Mouse (Mus musculus): ENCODE data around the gene Acat2. TPM values are rescaled to one million over a fixed set of nuclear protein-coding genes. Genes with fewer than 3 reads are reported as not detected.
A peak's percentile ranks its signal among the peaks of the same experiment; 100 is the strongest.
"Not testable (repeated sequence)": the region's sequence is repeated elsewhere in the genome, so short reads cannot be mapped to it uniquely, and the experiment has no call there.

The Acat2 gene
- polyA plus RNA-seq, 1 experiment from 2014 or later: 361 TPM

DNA sequence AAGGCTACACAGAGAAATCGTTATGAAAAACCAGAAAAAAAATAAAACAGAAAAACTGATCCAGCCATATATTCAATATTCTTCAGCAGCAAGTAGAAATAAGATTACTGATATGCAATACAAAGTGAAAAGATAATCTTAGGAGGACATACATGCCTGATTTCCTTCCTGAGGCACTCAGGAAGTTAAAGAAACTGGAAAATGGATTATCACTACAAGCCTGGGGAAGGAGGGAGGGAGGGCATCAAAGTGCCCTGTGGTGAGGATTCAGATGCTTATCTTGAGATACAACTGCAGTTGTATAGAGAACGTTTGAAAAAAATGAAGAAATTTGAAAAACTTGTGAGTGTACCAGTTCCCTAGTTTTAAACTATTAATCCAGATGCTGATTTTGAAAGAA, 23.4 kb upstream of the Acat2 start:
- Histone ChIP-seq H3K27me3 (ENCODE audit: control insufficient read depth, insufficient read depth, low read length) (no peaks in the 10 kb centered on the region), H3K9ac (ENCODE audit: low read length) (no peak overlapping the region), H3K4me2 (ENCODE audit: low read depth) (no peak overlapping the region), H3K4me1 (ENCODE audit: control insufficient read depth, insufficient read depth, low read length) (no peaks in the 10 kb centered on the region), H3K27ac (ENCODE audit: low read depth, low read length) (no peak overlapping the region), H3K36me3 (ENCODE audit: control insufficient read depth, insufficient read depth, low read length) (peaks cover 18% of the 10 kb centered on the region), H3K9me3 (ENCODE audit: control insufficient read depth, low read length) (no peaks in the 10 kb centered on the region), H3K4me3 (ENCODE audit: low read depth, low read length) (no peak overlapping the region)
- DNase-seq (ENCODE audit: low spot score) (no peak), ATAC-seq (ENCODE audit: insufficient read depth, low FRiP score, low TSS enrichment) (no peak)
- 84% methylated on average over 2 of the region's 2 CpGs for WGBS

DNA sequence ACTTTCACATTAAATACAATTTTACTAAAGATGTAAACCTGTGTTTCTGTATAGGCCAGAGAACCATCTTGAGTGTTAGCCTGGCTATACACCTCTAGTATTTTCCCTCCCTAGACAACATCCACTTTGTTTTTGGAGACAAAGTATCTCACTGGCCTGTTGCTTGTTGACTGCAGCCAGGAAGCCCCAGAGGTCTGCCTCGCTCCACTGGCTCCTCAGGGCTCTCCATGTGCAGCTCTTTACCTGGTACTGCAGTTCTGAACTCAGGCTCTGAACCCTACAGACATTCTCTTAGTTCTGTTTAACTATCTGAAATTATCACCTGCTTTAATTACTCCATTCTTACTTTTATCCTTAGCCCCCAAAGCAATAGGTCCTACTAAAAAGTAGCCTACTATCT, 18.0 kb upstream of the Acat2 start:
- Histone ChIP-seq H3K36me3 (ENCODE audit: control insufficient read depth, insufficient read depth, low read length) (peaks cover 19% of the 10 kb centered on the region), H3K4me2 (ENCODE audit: low read depth) (no peak overlapping the region)
- no peak for ATAC-seq (ENCODE audit: insufficient read depth, low FRiP score, low TSS enrichment)

DNA sequence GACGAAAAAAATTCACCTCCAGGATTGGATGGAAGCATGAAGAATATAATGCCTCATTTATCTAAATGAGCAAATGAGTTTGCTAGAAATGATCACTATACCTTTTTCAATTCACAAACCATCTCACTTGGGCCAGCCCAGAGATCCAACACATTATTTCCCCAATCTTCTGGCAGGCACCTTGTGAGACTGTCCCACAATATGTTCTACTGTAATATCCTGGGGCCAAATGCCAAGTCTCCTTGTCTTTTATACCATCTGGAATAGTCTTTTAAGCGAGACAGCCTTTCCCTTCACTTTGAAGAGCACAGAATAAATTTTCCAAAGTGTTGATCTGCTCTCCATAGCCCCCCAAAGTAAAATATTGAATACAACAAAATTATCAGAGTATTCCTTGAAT, 13.3 kb upstream of the Acat2 start:
- Histone ChIP-seq H3K36me3 (ENCODE audit: control insufficient read depth, insufficient read depth, low read length) (0 out of 2 replicates have a peak, but pooled peaks cover 5% of the 10 kb centered on the region), H3K27me3 (ENCODE audit: control insufficient read depth, insufficient read depth, low read length) (no peaks in the 10 kb centered on the region), H3K4me2 (ENCODE audit: low read depth) (no peak overlapping the region), H3K27ac (ENCODE audit: low read depth, low read length) (no peak overlapping the region), H3K9me3 (ENCODE audit: control insufficient read depth, low read length) (no peaks in the 10 kb centered on the region), H3K4me3 (ENCODE audit: low read depth, low read length) (no peak overlapping the region), H3K9ac (ENCODE audit: low read length) (no peak overlapping the region), H3K4me1 (ENCODE audit: control insufficient read depth, insufficient read depth, low read length) (no peaks in the 10 kb centered on the region)
- no peak for DNase-seq (ENCODE audit: low spot score)
- WGBS: 88% methylated on average over 2 of the region's 2 CpGs
- no peak for ATAC-seq (ENCODE audit: insufficient read depth, low FRiP score, low TSS enrichment)

More for the DNA sequence above, 18.0 kb upstream of the Acat2 start:
- Histone ChIP-seq H3K9ac (ENCODE audit: low read length) (no peak overlapping the region), H3K27ac (ENCODE audit: low read depth, low read length) (no peak overlapping the region), H3K4me1 (ENCODE audit: control insufficient read depth, insufficient read depth, low read length) (no peaks in the 10 kb centered on the region), H3K4me3 (ENCODE audit: low read depth, low read length) (no peak overlapping the region), H3K9me3 (ENCODE audit: control insufficient read depth, low read length) (no peaks in the 10 kb centered on the region), H3K27me3 (ENCODE audit: control insufficient read depth, insufficient read depth, low read length) (no peaks in the 10 kb centered on the region)
- WGBS: 93% methylated on average over 1 of the region's 1 CpGs
- no peak for DNase-seq (ENCODE audit: low spot score)

DNA sequence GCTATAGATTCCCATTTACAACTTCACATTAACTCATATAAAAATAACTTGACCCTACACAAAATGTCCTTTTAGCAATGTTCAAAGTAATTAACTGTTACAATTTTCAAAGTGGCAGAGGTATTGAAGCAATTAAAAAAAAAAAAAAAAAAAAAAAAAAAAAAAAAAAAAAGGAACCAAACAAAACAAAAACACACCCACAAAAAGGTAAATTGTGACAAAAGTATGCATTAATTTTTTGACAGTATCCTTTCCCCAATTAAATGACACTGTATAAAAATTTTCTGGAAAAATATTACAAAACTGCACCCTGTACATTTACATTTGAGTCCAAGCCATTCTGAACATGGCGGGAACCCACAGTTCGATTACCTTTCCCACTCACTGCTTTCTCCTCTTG, 6.6 kb upstream of the Acat2 start:
- WGBS: 89% methylated on average over 2 of the region's 2 CpGs
- Histone ChIP-seq H3K27ac (ENCODE audit: low read depth, low read length) (no peak overlapping the region), H3K4me3 (ENCODE audit: low read depth, low read length) (no peak overlapping the region), H3K27me3 (ENCODE audit: control insufficient read depth, insufficient read depth, low read length) (no peaks in the 10 kb centered on the region), H3K4me1 (ENCODE audit: control insufficient read depth, insufficient read depth, low read length) (no peaks in the 10 kb centered on the region), H3K9me3 (ENCODE audit: control insufficient read depth, low read length) (no peaks in the 10 kb centered on the region), H3K36me3 (ENCODE audit: control insufficient read depth, insufficient read depth, low read length) (0 out of 2 replicates have a peak, but pooled peaks cover 3% of the 10 kb centered on the region), H3K9ac (ENCODE audit: low read length) (no peak overlapping the region), H3K4me2 (ENCODE audit: low read depth) (no peak overlapping the region)
- DNase-seq (ENCODE audit: low spot score) (no peak), ATAC-seq (ENCODE audit: insufficient read depth, low FRiP score, low TSS enrichment) (no peak)

DNA sequence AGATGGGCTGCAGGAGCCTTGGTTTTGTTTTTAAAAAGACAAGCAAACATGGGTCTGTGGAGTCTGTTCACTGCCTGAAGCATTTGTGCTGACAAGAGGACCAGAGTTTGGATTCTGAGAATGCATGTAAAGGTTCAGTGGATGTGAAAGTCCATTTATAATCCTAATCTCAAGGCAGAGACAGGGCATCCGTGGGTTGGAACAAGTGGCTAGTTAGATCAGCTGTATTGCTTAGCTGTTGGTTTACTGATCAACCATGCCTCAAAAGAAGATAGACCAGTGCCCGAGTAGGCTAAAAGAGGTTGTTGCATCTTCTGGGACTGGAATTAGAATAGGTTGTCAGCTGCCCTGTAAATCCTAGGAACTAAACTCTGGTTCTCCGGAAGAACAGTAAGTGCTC, 2.9 kb upstream of the Acat2 start:
- H3K4me3 ChIP-seq (ENCODE audit: low read depth, low read length): no peak overlapping the region
- DNase-seq (ENCODE audit: low spot score) (no peak), ATAC-seq (ENCODE audit: insufficient read depth, low FRiP score, low TSS enrichment) (no peak)
- H3K4me2 ChIP-seq (ENCODE audit: low read depth): no peak overlapping the region
- H3K9me3 ChIP-seq (ENCODE audit: control insufficient read depth, low read length): no peaks in the 10 kb centered on the region
- 85% methylated on average over 3 of the region's 3 CpGs for WGBS
- no peak overlapping the region for H3K9ac ChIP-seq (ENCODE audit: low read length)
- H3K4me1 ChIP-seq (ENCODE audit: control insufficient read depth, insufficient read depth, low read length): 0 out of 2 replicates have a peak, but pooled peaks cover 3% of the 10 kb centered on the region
- no peak overlapping the region for H3K27ac ChIP-seq (ENCODE audit: low read depth, low read length)
- no peaks in the 10 kb centered on the region for H3K27me3 ChIP-seq (ENCODE audit: control insufficient read depth, insufficient read depth, low read length)
- H3K36me3 ChIP-seq (ENCODE audit: control insufficient read depth, insufficient read depth, low read length): 0 out of 2 replicates have a peak, but pooled peaks cover 5% of the 10 kb centered on the region

DNA sequence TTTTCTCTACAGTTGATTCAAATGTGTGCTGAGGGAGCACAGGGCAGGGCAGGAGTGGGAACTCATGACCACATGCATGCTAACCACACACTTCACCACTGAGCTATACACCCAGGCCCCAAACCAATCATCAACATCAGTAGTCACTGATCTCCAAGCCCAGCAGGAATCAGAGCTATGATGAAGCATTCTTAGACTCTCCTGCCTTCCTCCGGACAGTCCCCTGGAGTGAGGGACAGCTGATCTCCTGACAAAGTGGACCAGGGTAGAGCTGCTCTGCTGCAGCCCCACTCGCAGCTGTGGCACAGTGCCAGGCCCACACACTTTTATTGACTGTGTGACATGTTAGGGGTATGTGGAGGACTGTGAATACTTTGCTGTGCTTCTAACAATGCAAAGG, 1.2 kb downstream of the Acat2 start:
- not testable (repeated sequence) for H3K4me1 ChIP-seq (ENCODE audit: control insufficient read depth, insufficient read depth, low read length); H3K36me3 ChIP-seq (ENCODE audit: control insufficient read depth, insufficient read depth, low read length); ATAC-seq (ENCODE audit: insufficient read depth, low FRiP score, low TSS enrichment); H3K27ac ChIP-seq (ENCODE audit: low read depth, low read length); H3K9ac ChIP-seq (ENCODE audit: low read length); H3K27me3 ChIP-seq (ENCODE audit: control insufficient read depth, insufficient read depth, low read length); H3K9me3 ChIP-seq (ENCODE audit: control insufficient read depth, low read length); DNase-seq (ENCODE audit: low spot score)
- 40% methylated on average over 1 of the region's 2 CpGs for WGBS
- peak overlapping the region; percentile 25; the same call in 1 of the 2 replicates for H3K4me3 ChIP-seq (ENCODE audit: low read depth, low read length)
- peak overlapping the region; percentile 35 for H3K4me2 ChIP-seq (ENCODE audit: low read depth)

DNA sequence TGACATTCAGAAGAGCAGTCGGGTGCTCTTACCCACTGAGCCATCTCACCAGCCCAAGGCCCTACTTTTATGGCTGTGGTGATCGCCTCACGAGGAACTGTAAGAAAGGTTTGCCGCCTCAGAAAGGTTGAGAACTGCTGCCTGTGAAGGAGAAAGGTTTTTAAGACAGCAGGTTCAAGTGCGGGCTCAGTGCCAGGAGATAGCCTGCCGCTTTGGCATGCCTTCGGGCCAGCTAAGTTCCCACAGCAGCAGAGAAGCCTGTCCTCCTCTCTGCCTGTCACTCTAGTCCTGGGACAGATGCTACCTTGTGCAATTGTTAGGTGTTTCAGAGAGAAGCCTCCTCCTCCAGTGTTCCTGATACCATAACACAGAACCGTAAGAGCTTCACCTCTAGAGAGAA, 3.9 kb downstream of the Acat2 start:
- H3K9me3 ChIP-seq (ENCODE audit: control insufficient read depth, low read length): no peaks in the 10 kb centered on the region
- no peak for ATAC-seq (ENCODE audit: insufficient read depth, low FRiP score, low TSS enrichment)
- 0 out of 2 replicates have a peak, but pooled peaks cover 3% of the 10 kb centered on the region for H3K4me1 ChIP-seq (ENCODE audit: control insufficient read depth, insufficient read depth, low read length)
- H3K4me2 ChIP-seq (ENCODE audit: low read depth): no peak overlapping the region
- 96% methylated on average over 8 of the region's 8 CpGs for WGBS
- H3K4me3 ChIP-seq (ENCODE audit: low read depth, low read length): no peak overlapping the region
- H3K36me3 ChIP-seq (ENCODE audit: control insufficient read depth, insufficient read depth, low read length): peaks cover 6% of the 10 kb centered on the region
- DNase-seq (ENCODE audit: low spot score): no peak
- H3K27me3 ChIP-seq (ENCODE audit: control insufficient read depth, insufficient read depth, low read length): no peaks in the 10 kb centered on the region
- H3K9ac ChIP-seq (ENCODE audit: low read length): no peak overlapping the region
- H3K27ac ChIP-seq (ENCODE audit: low read depth, low read length): no peak overlapping the region

DNA sequence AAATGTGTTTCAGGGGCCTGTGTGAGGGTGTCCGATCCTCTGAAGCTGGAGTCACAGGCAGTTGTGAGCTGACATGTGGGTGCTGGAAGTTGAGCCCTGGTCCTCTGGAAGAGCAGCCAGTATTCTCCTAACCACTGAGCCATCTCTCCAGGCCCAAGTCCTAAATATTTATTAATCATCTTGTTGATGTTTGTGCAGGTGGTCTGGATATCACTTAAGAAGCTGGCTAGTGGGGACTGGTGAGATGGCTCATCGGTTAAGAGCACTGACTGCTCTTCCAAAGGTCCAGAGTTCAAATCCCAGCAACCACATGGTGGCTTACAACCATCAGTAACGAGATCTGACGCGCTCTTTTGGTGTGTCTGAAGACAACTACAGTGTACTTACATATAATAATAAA, 10.9 kb downstream of the Acat2 start:
- Histone ChIP-seq H3K4me2 (ENCODE audit: low read depth) (no peak overlapping the region), H3K27ac (ENCODE audit: low read depth, low read length) (no peak overlapping the region), H3K4me1 (ENCODE audit: control insufficient read depth, insufficient read depth, low read length) (no peaks in the 10 kb centered on the region), H3K27me3 (ENCODE audit: control insufficient read depth, insufficient read depth, low read length) (no peaks in the 10 kb centered on the region), H3K9me3 (ENCODE audit: control insufficient read depth, low read length) (no peaks in the 10 kb centered on the region), H3K9ac (ENCODE audit: low read length) (no peak overlapping the region), H3K4me3 (ENCODE audit: low read depth, low read length) (no peak overlapping the region), H3K36me3 (ENCODE audit: control insufficient read depth, insufficient read depth, low read length) (peaks cover 17% of the 10 kb centered on the region)
- no peak for DNase-seq (ENCODE audit: low spot score)
- ATAC-seq (ENCODE audit: insufficient read depth, low FRiP score, low TSS enrichment): no peak
- WGBS: 96% methylated on average over 5 of the region's 5 CpGs

DNA sequence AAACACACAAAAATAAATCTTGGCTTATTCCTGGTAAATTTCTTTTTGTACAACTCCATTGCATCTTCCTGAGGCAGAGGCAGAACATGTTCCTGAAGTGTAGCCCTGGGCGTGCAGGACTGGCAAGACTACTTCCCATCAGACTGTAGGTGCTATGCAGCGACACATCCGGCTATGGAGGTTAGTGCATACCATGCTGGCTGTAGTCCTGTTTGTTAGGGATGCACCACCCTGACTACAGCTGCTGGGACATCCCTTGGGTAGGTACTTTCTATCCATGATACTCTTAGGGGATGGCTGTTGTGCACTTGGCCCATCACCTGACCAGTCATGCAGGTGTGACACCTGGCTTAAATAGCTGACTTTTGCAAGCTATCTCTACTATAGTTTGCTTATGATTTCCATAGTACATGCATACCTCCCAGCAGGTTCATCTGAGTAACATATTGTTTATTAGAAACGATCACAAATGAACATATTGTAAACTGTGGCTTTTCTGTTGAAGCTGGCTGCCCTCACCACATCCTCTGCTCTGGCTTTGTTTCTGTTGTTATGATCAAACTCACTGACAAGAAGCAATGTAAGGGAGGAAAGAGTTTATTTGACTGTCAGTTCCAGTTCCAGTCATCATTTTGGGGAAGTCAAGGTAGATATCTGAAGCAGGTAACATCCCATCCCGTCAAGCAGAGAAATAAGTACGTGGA, 17.9 kb downstream of the Acat2 start:
- H3K27ac ChIP-seq (ENCODE audit: low read depth, low read length): no peak overlapping the region
- H3K36me3 ChIP-seq (ENCODE audit: control insufficient read depth, insufficient read depth, low read length): peaks cover 15% of the 10 kb centered on the region; the same call in 1 of the 2 replicates
- H3K9me3 ChIP-seq (ENCODE audit: control insufficient read depth, low read length): no peaks in the 10 kb centered on the region
- ATAC-seq (ENCODE audit: insufficient read depth, low FRiP score, low TSS enrichment) (no peak), DNase-seq (ENCODE audit: low spot score) (no peak)
- no peak overlapping the region for H3K4me2 ChIP-seq (ENCODE audit: low read depth)
- H3K4me1 ChIP-seq (ENCODE audit: control insufficient read depth, insufficient read depth, low read length): no peaks in the 10 kb centered on the region
- H3K4me3 ChIP-seq (ENCODE audit: low read depth, low read length): no peak overlapping the region
- H3K9ac ChIP-seq (ENCODE audit: low read length): no peak overlapping the region
- H3K27me3 ChIP-seq (ENCODE audit: control insufficient read depth, insufficient read depth, low read length): no peaks in the 10 kb centered on the region
- WGBS: 97% methylated on average over 6 of the region's 6 CpGs
